Mouse (Mus musculus): Measurements from ENCODE around the gene Vmn1r76. TPM values are rescaled to one million over a fixed set of nuclear protein-coding genes. Genes with fewer than 3 reads are reported as not detected.

The Vmn1r76 gene
- not detected in 2 replicates for polyA plus RNA-seq (2015; fragmentation: Nextera tagmentation; extraction: Ambion mirVana)

DNA sequence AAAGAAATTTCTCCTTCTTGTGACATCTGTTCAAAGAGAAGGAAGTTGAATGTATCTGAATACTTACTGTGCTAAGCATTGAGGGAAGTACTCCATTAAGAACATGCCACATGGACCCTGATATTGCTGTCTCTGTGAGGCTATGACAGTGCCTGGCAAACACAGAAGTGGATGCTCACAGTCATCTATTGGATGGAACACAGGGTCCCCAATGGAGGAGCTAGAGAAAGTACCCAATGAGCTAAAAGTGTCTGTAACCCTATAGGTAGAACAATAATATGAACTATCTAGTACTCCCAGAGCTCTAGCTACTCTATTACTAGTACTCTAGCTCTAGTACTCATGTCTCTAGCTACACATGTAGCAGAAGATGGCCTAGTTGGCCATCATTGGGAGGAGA, at the start of gene Vmn1r76:
Gene Vmn1r76, minus strand, starts transcription at position 101 of the 400 bp plus-strand sequence.
- ATAC-seq (replicated peaks; ENCODE audit: extremely low read depth, insufficient read depth, low FRiP score), result no peak
- Histone ChIP-seq H3K4me2 (ENCODE audit: low read depth, low read length) (no peak within 1 kb of the TSS), H3K4me3 (ENCODE audit: low read length) (no peak within 1 kb of the TSS), H3K36me3 (ENCODE audit: control insufficient read depth, insufficient read depth) (no peaks in the 10 kb centered on the region), H3K27me3 (ENCODE audit: control insufficient read depth, insufficient read depth, low read length) (no peaks in the 10 kb centered on the region), H3K9ac (ENCODE audit: low read length) (no peak within 1 kb of the TSS), H3K27ac (ENCODE audit: low read length) (no peak within 1 kb of the TSS), H3K4me1 (ENCODE audit: control insufficient read depth, insufficient read depth, low read length) (no peaks in the 10 kb centered on the region), H3K9me3 (replicated peaks; ENCODE audit: control insufficient read depth, low read length) (peaks cover 3% of the 10 kb centered on the region; the same call in 1 of the 2 replicates)

DNA sequence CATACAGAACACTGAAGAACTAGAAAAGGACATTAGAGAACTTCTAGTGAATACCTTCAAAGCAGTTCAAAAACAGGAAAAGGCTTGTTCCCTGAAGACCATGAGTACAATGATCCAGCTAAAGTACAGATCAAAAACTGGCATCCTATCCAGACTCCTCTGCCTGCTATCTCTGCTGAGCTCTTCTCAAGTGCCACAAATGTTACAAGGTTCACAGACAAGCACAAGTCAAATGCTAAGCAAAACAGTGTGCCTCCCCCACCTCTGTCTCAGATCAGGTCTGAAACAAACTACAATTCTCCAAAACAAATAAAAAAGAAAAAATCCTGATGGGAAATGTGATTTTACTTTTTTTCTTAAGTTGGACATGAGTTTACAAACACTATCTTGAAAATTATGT, 34.6 kb upstream of the Vmn1r76 start:
- Histone ChIP-seq H3K9ac (ENCODE audit: low read length) (no peak overlapping the region), H3K4me3 (ENCODE audit: low read length) (no peak overlapping the region), H3K9me3 (replicated peaks; ENCODE audit: control insufficient read depth, low read length) (peaks cover 6% of the 10 kb centered on the region; the same call in 1 of the 2 replicates), H3K36me3 (ENCODE audit: control insufficient read depth, insufficient read depth) (no peaks in the 10 kb centered on the region), H3K27ac (ENCODE audit: low read length) (no peak overlapping the region), H3K4me2 (ENCODE audit: low read depth, low read length) (no peak overlapping the region), H3K27me3 (ENCODE audit: control insufficient read depth, insufficient read depth, low read length) (no peaks in the 10 kb centered on the region), H3K4me1 (ENCODE audit: control insufficient read depth, insufficient read depth, low read length) (no peaks in the 10 kb centered on the region)
- ATAC-seq (replicated peaks; ENCODE audit: extremely low read depth, insufficient read depth, low FRiP score), result no peak

DNA sequence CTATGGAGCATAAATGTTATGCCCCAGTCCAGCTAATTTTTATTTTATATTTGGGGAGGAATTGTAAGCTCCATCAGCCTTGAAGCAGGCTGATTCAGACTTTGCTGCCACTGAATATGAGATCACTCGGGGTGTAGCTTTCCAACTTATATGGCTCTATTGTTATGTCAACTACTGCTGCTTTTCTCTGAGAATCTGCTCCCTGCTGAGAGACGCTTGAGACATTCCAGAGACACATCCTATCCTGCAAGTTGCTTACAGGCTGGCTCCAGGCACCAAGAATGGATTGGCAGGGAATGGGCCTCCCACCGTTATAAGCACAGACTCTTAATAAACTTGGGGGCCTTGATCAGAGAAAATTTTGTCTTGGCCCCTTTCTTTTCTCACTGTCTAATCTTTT, 10.0 kb upstream of the Vmn1r76 start:
- 73% methylated on average over 3 of the region's 3 CpGs for whole genome bisulfite sequencing
- ATAC-seq (replicated peaks; ENCODE audit: extremely low read depth, insufficient read depth, low FRiP score), result no peak
- H3K9me3 ChIP-seq (replicated peaks; ENCODE audit: control insufficient read depth, low read length), result peaks cover 9% of the 10 kb centered on the region
- H3K4me1 ChIP-seq (ENCODE audit: control insufficient read depth, insufficient read depth, low read length), result no peaks in the 10 kb centered on the region
- H3K36me3 ChIP-seq (ENCODE audit: control insufficient read depth, insufficient read depth), result no peaks in the 10 kb centered on the region
- no peak overlapping the region for H3K9ac ChIP-seq (ENCODE audit: low read length)
- H3K4me2 ChIP-seq (ENCODE audit: low read depth, low read length), result no peak overlapping the region
- no peak overlapping the region for H3K4me3 ChIP-seq (ENCODE audit: low read length)
- H3K27me3 ChIP-seq (ENCODE audit: control insufficient read depth, insufficient read depth, low read length), result no peaks in the 10 kb centered on the region
- no peak overlapping the region for H3K27ac ChIP-seq (ENCODE audit: low read length)

- no peak within 1 kb of the TSS for H3K4me2 ChIP-seq (ENCODE audit: low read depth, low read length)
- H3K27me3 ChIP-seq (ENCODE audit: control insufficient read depth, insufficient read depth, low read length), result no peaks in the 10 kb centered on the region
- H3K9ac ChIP-seq (ENCODE audit: low read length), result no peak within 1 kb of the TSS
- peaks cover 2% of the 10 kb centered on the region; the same call in 1 of the 2 replicates for H3K9me3 ChIP-seq (replicated peaks; ENCODE audit: control insufficient read depth, low read length)
- H3K36me3 ChIP-seq (ENCODE audit: control insufficient read depth, insufficient read depth), result no peaks in the 10 kb centered on the region
- no peak for ATAC-seq (replicated peaks; ENCODE audit: extremely low read depth, insufficient read depth, low FRiP score)
- no peak within 1 kb of the TSS for H3K4me3 ChIP-seq (ENCODE audit: low read length)
- H3K4me1 ChIP-seq (ENCODE audit: control insufficient read depth, insufficient read depth, low read length), result no peaks in the 10 kb centered on the region
- no peak within 1 kb of the TSS for H3K27ac ChIP-seq (ENCODE audit: low read length)
Measured at GRCm38 (mm10) chr7:11874330-11874729, 63.7 kb downstream of the Vmn1r76 start, which contains the start of gene Vmn1r75. Gene Vmn1r75, plus strand, starts transcription at chr7:11874630.

Other genes starting within 250 kb of the Vmn1r76 start
- not detected in 2 replicates for gene Vmn1r73, start 207.9 kb downstream of the Vmn1r76 start, polyA plus RNA-seq (2015; fragmentation: Nextera tagmentation; extraction: Ambion mirVana)
- not detected in 2 replicates for gene Vmn1r74, start 104.2 kb downstream of the Vmn1r76 start, polyA plus RNA-seq (2015; fragmentation: Nextera tagmentation; extraction: Ambion mirVana)
- gene Vmn1r75, start 63.6 kb downstream of the Vmn1r76 start, polyA plus RNA-seq (2015; fragmentation: Nextera tagmentation; extraction: Ambion mirVana), result not detected in 2 replicates
- gene Vmn1r77, start 98.5 kb upstream of the Vmn1r76 start, polyA plus RNA-seq (2015; fragmentation: Nextera tagmentation; extraction: Ambion mirVana), result not detected in 2 replicates
- not detected in 2 replicates for gene Vmn1r78, start 212.0 kb upstream of the Vmn1r76 start, polyA plus RNA-seq (2015; fragmentation: Nextera tagmentation; extraction: Ambion mirVana)
- gene Vmn1r79, start 233.1 kb upstream of the Vmn1r76 start, polyA plus RNA-seq (2015; fragmentation: Nextera tagmentation; extraction: Ambion mirVana), result not detected in 2 replicates